Mouse (Mus musculus): ENCODE measurements at regions not wholly inside any gene's neighbourhood (a gene's known extent, or its start where the extent isn't known, plus 50 kb on each side); places are given as distances from the start of the nearest gene placed in this dataset.

GRCm38 (mm10) chr3:52563595-52563994 lies 295.5 kb downstream of the Foxo1 start:
- no peak overlapping the region for H3K27ac ChIP-seq (ENCODE audit: insufficient read depth, low read length)
- no peaks in the 10 kb centered on the region for H3K27me3 ChIP-seq (ENCODE audit: control insufficient read depth, insufficient read depth, low read length)
- WGBS, result 88% methylated on average over 5 of the region's 5 CpGs
- no peaks in the 10 kb centered on the region for H3K4me1 ChIP-seq (ENCODE audit: control insufficient read depth, insufficient read depth, low read length)
- DNase-seq, result no peak
- no peak overlapping the region for H3K4me3 ChIP-seq (replicated peaks; ENCODE audit: insufficient read depth, low read depth, low read length)
- TF ChIP-seq CTCF (IDR thresholded peaks at IDR 0.05; ENCODE audit: borderline replicate concordance, insufficient read depth, low read depth, low read length) (no peak), POLR2A (IDR thresholded peaks at IDR 0.05; ENCODE audit: borderline replicate concordance, insufficient read depth, low read length) (no peak)

- WGBS, result 68% methylated on average over 5 of the region's 5 CpGs
- Histone ChIP-seq H3K4me3 (replicated peaks; ENCODE audit: insufficient read depth, low read depth, low read length) (no peak overlapping the region), H3K4me1 (ENCODE audit: control insufficient read depth, insufficient read depth, low read length) (no peaks in the 10 kb centered on the region), H3K27me3 (ENCODE audit: control insufficient read depth, insufficient read depth, low read length) (no peaks in the 10 kb centered on the region), H3K27ac (ENCODE audit: insufficient read depth, low read length) (no peak overlapping the region)
- DNase-seq, result no peak
- TF ChIP-seq CTCF (IDR thresholded peaks at IDR 0.05; ENCODE audit: borderline replicate concordance, insufficient read depth, low read depth, low read length) (no peak), POLR2A (IDR thresholded peaks at IDR 0.05; ENCODE audit: borderline replicate concordance, insufficient read depth, low read length) (no peak)
Measured at GRCm38 (mm10) chr3:52562816-52563215, 294.7 kb downstream of the Foxo1 start.

- H3K27me3 ChIP-seq (ENCODE audit: control insufficient read depth, insufficient read depth, low read length), result no peaks in the 10 kb centered on the region
- H3K4me3 ChIP-seq (replicated peaks; ENCODE audit: insufficient read depth, low read depth, low read length), result no peak overlapping the region
- TF ChIP-seq CTCF (IDR thresholded peaks at IDR 0.05; ENCODE audit: borderline replicate concordance, insufficient read depth, low read depth, low read length) (no peak), POLR2A (IDR thresholded peaks at IDR 0.05; ENCODE audit: borderline replicate concordance, insufficient read depth, low read length) (no peak)
- WGBS, result 41% methylated on average over 10 of the region's 10 CpGs
- DNase-seq, result no peak
- no peak overlapping the region for H3K27ac ChIP-seq (ENCODE audit: insufficient read depth, low read length)
- H3K4me1 ChIP-seq (ENCODE audit: control insufficient read depth, insufficient read depth, low read length), result no peaks in the 10 kb centered on the region
Measured at GRCm38 (mm10) chr3:52559481-52559880, 291.3 kb downstream of the Foxo1 start.

DNA sequence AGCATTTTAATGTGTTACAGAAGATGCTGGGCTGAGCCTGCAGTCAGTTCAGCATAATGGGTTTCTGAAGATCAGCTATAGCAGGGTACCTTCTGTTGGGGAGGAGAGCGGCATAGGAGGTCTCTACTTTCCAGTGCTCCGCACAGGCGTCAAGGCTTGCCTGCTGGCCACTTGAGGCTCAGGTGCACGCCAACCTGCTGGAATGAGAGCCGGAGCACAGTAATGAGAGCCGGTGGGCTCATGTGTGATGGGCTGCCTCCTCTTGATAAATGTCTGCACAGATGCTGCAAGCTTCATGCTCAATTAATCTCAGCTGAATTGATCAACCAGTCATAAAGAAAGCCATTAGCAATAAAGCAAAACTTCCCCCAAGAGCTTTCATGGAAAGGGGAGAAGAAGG lies 290.6 kb downstream of the Foxo1 start:
- Histone ChIP-seq H3K4me3 (replicated peaks; ENCODE audit: insufficient read depth, low read depth, low read length) (no peak overlapping the region), H3K4me1 (ENCODE audit: control insufficient read depth, insufficient read depth, low read length) (no peaks in the 10 kb centered on the region), H3K27ac (ENCODE audit: insufficient read depth, low read length) (no peak overlapping the region), H3K27me3 (ENCODE audit: control insufficient read depth, insufficient read depth, low read length) (no peaks in the 10 kb centered on the region)
- 47% methylated on average over 6 of the region's 6 CpGs for WGBS
- TF ChIP-seq POLR2A (IDR thresholded peaks at IDR 0.05; ENCODE audit: borderline replicate concordance, insufficient read depth, low read length), result no peak
- no peak for TF ChIP-seq CTCF (IDR thresholded peaks at IDR 0.05; ENCODE audit: borderline replicate concordance, insufficient read depth, low read depth, low read length)
- no peak for DNase-seq

GRCm38 (mm10) chr3:52557296-52557695 lies 289.2 kb downstream of the Foxo1 start:
- Histone ChIP-seq H3K27me3 (ENCODE audit: control insufficient read depth, insufficient read depth, low read length) (no peaks in the 10 kb centered on the region), H3K4me1 (ENCODE audit: control insufficient read depth, insufficient read depth, low read length) (no peaks in the 10 kb centered on the region), H3K27ac (ENCODE audit: insufficient read depth, low read length) (no peak overlapping the region), H3K4me3 (replicated peaks; ENCODE audit: insufficient read depth, low read depth, low read length) (no peak overlapping the region)
- 56% methylated on average over 4 of the region's 4 CpGs for WGBS
- no peak for DNase-seq
- TF ChIP-seq POLR2A (IDR thresholded peaks at IDR 0.05; ENCODE audit: borderline replicate concordance, insufficient read depth, low read length) (no peak), CTCF (IDR thresholded peaks at IDR 0.05; ENCODE audit: borderline replicate concordance, insufficient read depth, low read depth, low read length) (no peak)

DNA sequence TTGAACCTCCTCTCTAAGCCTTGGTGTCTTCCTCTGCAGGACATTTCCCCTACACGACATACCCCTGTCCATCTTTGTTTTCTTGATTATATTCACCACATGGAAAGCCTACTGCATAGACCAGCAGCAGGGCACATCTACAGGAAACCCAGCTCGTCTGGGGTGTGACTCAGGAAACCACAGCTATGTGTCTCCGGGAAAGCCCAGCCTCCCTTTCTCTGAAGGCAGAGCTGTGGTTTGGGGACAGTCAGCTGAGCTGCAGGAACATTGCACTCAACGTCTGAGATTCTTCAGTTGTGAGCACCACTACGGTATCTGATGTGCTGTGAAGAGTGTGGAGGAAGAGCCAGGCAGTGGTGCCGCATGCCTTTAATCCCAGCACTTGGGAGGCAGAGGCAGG lies 286.9 kb downstream of the Foxo1 start:
- TF ChIP-seq CTCF (IDR thresholded peaks at IDR 0.05; ENCODE audit: borderline replicate concordance, insufficient read depth, low read depth, low read length) (no peak), POLR2A (IDR thresholded peaks at IDR 0.05; ENCODE audit: borderline replicate concordance, insufficient read depth, low read length) (no peak)
- no peak for DNase-seq
- H3K27ac ChIP-seq (ENCODE audit: insufficient read depth, low read length), result no peak overlapping the region
- no peak overlapping the region for H3K4me3 ChIP-seq (replicated peaks; ENCODE audit: insufficient read depth, low read depth, low read length)
- H3K4me1 ChIP-seq (ENCODE audit: control insufficient read depth, insufficient read depth, low read length), result no peaks in the 10 kb centered on the region
- WGBS, result 89% methylated on average over 6 of the region's 6 CpGs
- no peaks in the 10 kb centered on the region for H3K27me3 ChIP-seq (ENCODE audit: control insufficient read depth, insufficient read depth, low read length)

- TF ChIP-seq CTCF (IDR thresholded peaks at IDR 0.05; ENCODE audit: borderline replicate concordance, insufficient read depth, low read depth, low read length) (no peak), POLR2A (IDR thresholded peaks at IDR 0.05; ENCODE audit: borderline replicate concordance, insufficient read depth, low read length) (no peak)
- Histone ChIP-seq H3K4me1 (ENCODE audit: control insufficient read depth, insufficient read depth, low read length) (no peaks in the 10 kb centered on the region), H3K4me3 (replicated peaks; ENCODE audit: insufficient read depth, low read depth, low read length) (no peak overlapping the region), H3K27me3 (ENCODE audit: control insufficient read depth, insufficient read depth, low read length) (no peaks in the 10 kb centered on the region), H3K27ac (ENCODE audit: insufficient read depth, low read length) (no peak overlapping the region)
- WGBS, result 93% methylated on average over 1 of the region's 1 CpGs
- DNase-seq, result no peak
Measured at GRCm38 (mm10) chr3:52554490-52554889, 286.4 kb downstream of the Foxo1 start.

- no peaks in the 10 kb centered on the region for H3K4me1 ChIP-seq (ENCODE audit: control insufficient read depth, insufficient read depth, low read length)
- H3K4me3 ChIP-seq (replicated peaks; ENCODE audit: insufficient read depth, low read depth, low read length), result no peak overlapping the region
- H3K27ac ChIP-seq (ENCODE audit: insufficient read depth, low read length), result no peak overlapping the region
- WGBS, result 80% methylated on average over 6 of the region's 6 CpGs
- no peak for DNase-seq
- no peaks in the 10 kb centered on the region for H3K27me3 ChIP-seq (ENCODE audit: control insufficient read depth, insufficient read depth, low read length)
- TF ChIP-seq CTCF (IDR thresholded peaks at IDR 0.05; ENCODE audit: borderline replicate concordance, insufficient read depth, low read depth, low read length) (no peak), POLR2A (IDR thresholded peaks at IDR 0.05; ENCODE audit: borderline replicate concordance, insufficient read depth, low read length) (no peak)
Measured at GRCm38 (mm10) chr3:52548201-52548893, 280.2 kb downstream of the Foxo1 start.

All from cerebellum, adult 2 months (tissue).